Mouse (Mus musculus): Measurements from ENCODE around the gene Selenoo.

GRCm38 (mm10) chr15:89145813-89146350 is 57.0 kb downstream of the Selenoo start:
- TF ChIP-seq CTCF (IDR thresholded peaks at IDR 0.05; ENCODE audit: control insufficient read depth, insufficient read depth, insufficient read length) (no peak), USF1 (IDR thresholded peaks at IDR 0.05; ENCODE audit: low read depth) (no peak), CEBPB (IDR thresholded peaks at IDR 0.05; ENCODE audit: low read depth) (no peak), MAX (IDR thresholded peaks at IDR 0.05) (no peak), FOSL1 (IDR thresholded peaks at IDR 0.05; ENCODE audit: insufficient read depth, low read length, poor library complexity, severe bottlenecking) (no peak), MYOD1 (IDR thresholded peaks at IDR 0.05; ENCODE audit: control insufficient read depth, insufficient read length, low read depth) (no peak), MYOG (IDR thresholded peaks at IDR 0.05; ENCODE audit: control insufficient read depth, extremely low read depth, insufficient read length) (no peak)
